Mouse (Mus musculus) spleen, postnatal 36 days (tissue): Measurements from ENCODE around the gene Cypt4.
"Not testable (repeated sequence)": the region's sequence is repeated elsewhere in the genome, so short reads cannot be mapped to it uniquely, and the experiment has no call there.

Source experiments
- DNase-seq, 2 experiments: peaks; one replicate each; pipeline ENCODE4 v3.0.0; 2022; ENCODE audit warnings: low spot score in 2 of 2, mixed read lengths in 1 of 2

Gene Cypt4

GRCm38 (mm10) chr9:24624896-24625295, at the start of gene Cypt4:
TSS of gene Cypt4 (plus strand) at chr9:24625196.
- DNase-seq, result no peak

- not testable (repeated sequence) for DNase-seq
Observed at GRCm38 (mm10) chr9:24637341-24637740, 12.3 kb downstream of the Cypt4 start.
